Mouse (Mus musculus): Measurements from ENCODE around the gene Irs3. TPM values are rescaled to one million over a fixed set of nuclear protein-coding genes. Genes with fewer than 3 reads are reported as not detected.
"Not testable (repeated sequence)": the region's sequence is repeated elsewhere in the genome, so short reads cannot be mapped to it uniquely, and the experiment has no call there.

Irs3 gene
- total RNA-seq, 2 experiments from 2014 or later: 0.15 to 0.28 TPM

DNA sequence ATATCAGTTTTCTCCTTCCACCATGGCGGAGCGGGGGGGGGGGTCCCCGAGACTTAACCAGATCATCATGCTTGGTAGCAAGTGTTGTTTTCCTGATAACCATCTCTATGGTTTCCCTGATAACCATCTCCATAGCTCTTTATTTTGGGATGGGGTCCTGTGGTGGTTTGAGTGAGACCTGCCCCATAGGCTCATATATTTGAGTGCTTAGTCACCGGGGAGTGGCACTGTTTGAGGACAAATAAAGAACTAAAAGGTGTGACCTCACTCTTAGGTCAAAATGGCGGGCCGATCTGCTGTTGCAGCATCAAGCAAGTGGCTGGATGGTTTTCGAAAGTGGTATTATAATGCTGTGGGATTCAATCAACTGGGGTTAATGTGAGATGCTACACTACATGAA lies 30.2 kb downstream of the Irs3 start:
- DNase-seq: no peak

- not testable (repeated sequence) for DNase-seq
Measured at GRCm38 (mm10) chr5:137614921-137615320, 30.6 kb downstream of the Irs3 start.

- DNase-seq: no peak
Measured at GRCm38 (mm10) chr5:137613550-137613949, 32.0 kb downstream of the Irs3 start, which contains the start of gene Pcolce. Pcolce (minus strand) TSS chr5:137613784.

GRCm38 (mm10) chr5:137613076-137613475 lies 32.4 kb downstream of the Irs3 start:
- DNase-seq: no peak

GRCm38 (mm10) chr5:137611245-137611602 lies 34.3 kb downstream of the Irs3 start:
- no peak for DNase-seq

- DNase-seq: no peak
Measured at GRCm38 (mm10) chr5:137610548-137611244, 34.8 kb downstream of the Irs3 start.

- no peak for DNase-seq
Measured at GRCm38 (mm10) chr5:137610056-137610455, 35.5 kb downstream of the Irs3 start.

DNA sequence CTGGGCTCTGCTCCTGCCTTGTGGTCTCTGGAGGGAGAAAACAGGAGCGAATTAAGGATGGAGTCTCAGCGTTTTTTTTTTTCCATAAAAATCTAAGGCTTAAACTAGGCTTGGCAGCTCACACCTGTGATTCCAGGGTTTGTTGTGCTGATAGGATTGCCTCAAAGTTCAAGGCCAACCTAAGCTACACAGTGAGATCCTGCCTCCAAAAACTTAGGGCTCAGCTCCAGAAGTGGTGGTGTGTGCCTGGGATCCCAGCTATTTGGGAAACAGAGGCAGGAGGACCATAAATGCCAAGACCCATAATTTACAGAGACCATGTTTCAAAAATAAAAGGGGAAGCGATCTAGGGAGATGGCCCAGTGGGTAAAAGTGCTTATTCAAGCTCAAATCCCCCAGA lies 36.2 kb downstream of the Irs3 start:
- DNase-seq: no peak

DNA sequence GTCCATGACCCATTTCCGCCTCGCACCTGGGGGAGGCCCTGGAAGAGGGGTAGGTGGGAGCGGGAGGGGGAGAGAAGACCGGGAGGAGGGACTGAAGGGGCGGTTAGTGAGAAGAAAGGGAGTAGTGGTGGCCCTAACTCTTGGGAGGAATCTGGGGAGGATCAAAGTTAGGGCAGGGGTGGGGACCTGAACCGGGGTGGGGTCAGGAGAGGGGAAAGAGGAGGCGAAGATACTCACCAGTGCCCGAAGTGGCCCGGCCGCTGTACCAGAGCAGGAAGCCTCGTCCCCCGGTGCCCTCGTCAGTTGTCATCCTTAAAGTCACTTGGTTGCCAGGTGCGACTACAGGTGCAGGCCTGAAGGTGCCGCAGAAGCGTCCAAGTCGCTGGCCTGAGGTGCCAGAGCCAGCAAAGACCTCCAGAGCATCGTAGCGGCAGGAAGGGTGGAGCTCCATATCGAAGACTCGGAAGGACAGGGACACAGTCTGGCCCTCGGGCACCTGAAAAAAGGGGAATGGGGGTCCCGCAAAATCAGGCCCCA lies 36.8 kb downstream of the Irs3 start:
- DNase-seq: no peak

DNA sequence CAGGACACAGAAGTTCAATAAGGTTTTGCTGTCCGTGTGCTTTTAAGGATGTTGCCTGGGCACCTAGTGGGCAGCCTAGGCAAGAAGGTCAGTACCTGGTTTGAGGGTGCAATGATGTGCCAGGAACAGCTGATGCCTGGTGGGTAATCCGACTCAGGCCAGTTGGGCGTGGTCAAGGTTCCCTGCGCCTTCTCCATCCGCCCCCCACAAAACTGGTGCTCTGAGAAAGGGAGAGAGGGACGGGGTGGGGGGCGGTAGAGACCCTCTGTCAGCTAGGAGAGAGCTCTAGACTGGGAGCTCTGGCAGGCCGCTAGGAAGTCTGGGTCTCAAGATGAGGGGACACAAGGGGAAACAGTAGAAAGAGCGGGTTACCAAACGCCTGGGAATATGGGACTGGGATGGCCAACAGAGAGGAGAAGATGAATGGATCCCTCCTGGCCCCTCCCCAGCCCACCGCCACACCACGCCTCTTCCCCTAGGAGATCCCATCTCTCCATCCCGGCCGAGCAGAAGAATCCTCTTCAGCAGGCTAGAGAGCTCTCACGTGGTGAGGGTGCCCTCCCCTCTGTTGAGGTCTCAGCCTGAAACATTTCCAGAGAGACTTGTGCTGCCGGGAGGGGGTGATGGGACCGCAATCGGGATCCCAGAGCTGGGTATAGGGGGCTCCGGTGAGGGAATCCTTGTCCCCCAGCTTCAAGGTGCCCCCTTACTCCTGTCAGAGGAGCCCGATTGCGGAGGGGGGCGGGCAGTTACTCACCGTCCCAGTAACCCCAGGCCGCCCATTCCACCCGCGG lies 37.5 kb downstream of the Irs3 start:
- no peak for DNase-seq

DNA sequence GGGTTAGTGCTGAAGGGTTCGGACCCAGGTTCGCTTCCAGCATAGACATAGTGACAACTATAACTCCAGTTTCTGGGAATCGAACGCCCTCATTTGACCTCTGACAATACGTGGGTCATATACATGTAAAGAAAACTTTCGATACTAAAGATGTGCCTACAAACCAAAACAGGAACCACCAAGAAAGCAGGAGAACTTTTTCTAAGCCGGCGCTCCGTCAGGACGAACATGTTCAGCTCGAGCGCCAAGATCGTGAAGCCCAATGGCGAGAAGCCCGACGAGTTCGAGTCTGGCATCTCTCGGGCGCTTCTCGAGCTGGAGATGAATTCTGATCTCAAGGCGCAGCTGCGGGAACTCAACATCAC lies 44.2 kb downstream of the Irs3 start:
- no peak for DNase-seq

- peak; percentile 95 for DNase-seq
Measured at GRCm38 (mm10) chr5:137600619-137601364, 44.7 kb downstream of the Irs3 start, which contains the start of gene Mospd3. Mospd3 (minus strand) TSS chr5:137601058.

- no peak for DNase-seq
Measured at GRCm38 (mm10) chr5:137600281-137600618, 45.3 kb downstream of the Irs3 start.

- no peak for DNase-seq
Measured at GRCm38 (mm10) chr5:137599600-137599999, 45.9 kb downstream of the Irs3 start.

- DNase-seq: no peak
Measured at GRCm38 (mm10) chr5:137598100-137598826, 47.3 kb downstream of the Irs3 start.

DNA sequence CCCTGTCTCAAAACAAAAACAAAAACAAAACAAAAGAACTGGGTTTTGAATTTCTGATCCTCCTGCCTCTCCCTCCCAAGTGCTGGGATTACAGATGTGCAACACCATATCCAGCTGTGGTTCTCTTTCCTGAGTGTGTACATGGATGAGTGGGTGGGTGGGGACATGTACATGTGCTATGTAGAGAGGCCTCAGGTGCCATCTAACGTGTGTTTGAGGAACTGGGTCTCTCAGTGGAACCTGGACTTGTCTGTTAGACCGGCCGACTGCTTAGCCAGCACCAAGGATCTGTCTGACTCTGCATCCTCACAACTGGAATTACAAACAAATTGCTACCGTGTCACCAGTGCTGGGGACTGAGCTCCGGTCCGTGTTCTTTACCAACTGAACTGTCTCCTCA lies 47.9 kb downstream of the Irs3 start:
- DNase-seq: no peak

- no peak for DNase-seq
Measured at GRCm38 (mm10) chr5:137596601-137597261, 48.8 kb downstream of the Irs3 start.

DNA sequence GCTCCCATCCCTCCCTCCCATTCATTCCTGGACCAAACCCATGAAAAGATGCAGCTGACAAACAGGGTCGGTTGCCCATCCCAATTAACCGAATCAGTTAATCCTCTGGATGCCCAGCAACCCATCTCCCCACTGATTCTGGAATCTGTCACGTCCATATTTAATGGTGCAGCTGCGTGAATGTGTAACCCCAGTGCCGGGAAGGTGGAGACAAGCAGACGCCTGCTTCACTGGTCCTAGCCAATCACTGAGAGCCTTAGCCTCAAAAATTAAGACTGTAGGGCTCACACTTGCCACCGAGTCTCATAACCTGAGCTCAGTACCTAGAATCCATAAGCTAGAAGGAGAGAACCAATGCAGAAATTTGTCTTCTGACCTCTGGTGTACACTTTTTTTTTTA lies 49.6 kb downstream of the Irs3 start:
- no peak for DNase-seq

All from layer of hippocampus, postnatal 36 days (tissue).